Mouse (Mus musculus): Measurements from ENCODE around the gene Hbb-bh1.
"Not testable (repeated sequence)": the region's sequence is repeated elsewhere in the genome, so short reads cannot be mapped to it uniquely, and the experiment has no call there.

The Hbb-bh1 gene

GRCm38 (mm10) chr7:103843034-103843433 is at the start of gene Hbb-bh1:
Hbb-bh1 (minus strand) TSS chr7:103843164.
- no peak for DNase-seq (ENCODE audit: low read depth, low spot score)

GRCm38 (mm10) chr7:103886152-103886551 is 43.2 kb upstream of the Hbb-bh1 start, which contains the start of gene Olfr66:
Olfr66 (minus strand) TSS chr7:103886252.
- no peak for DNase-seq (ENCODE audit: low read depth, low spot score)

GRCm38 (mm10) chr7:103877093-103877492 is 34.1 kb upstream of the Hbb-bh1 start:
- no peak for DNase-seq (ENCODE audit: low read depth, low spot score)

- no peak for DNase-seq (ENCODE audit: low read depth, low spot score)
Observed at GRCm38 (mm10) chr7:103874451-103874850, 31.5 kb upstream of the Hbb-bh1 start.

GRCm38 (mm10) chr7:103873064-103873463 is 30.1 kb upstream of the Hbb-bh1 start:
- no peak for DNase-seq (ENCODE audit: low read depth, low spot score)

- no peak for DNase-seq (ENCODE audit: low read depth, low spot score)
Observed at GRCm38 (mm10) chr7:103870667-103871066, 27.7 kb upstream of the Hbb-bh1 start.

GRCm38 (mm10) chr7:103865716-103866115 is 22.8 kb upstream of the Hbb-bh1 start:
- DNase-seq (ENCODE audit: low read depth, low spot score): no peak

GRCm38 (mm10) chr7:103861531-103861930 is 18.6 kb upstream of the Hbb-bh1 start:
- DNase-seq (ENCODE audit: low read depth, low spot score): no peak

- peak; percentile 89 for DNase-seq (ENCODE audit: low read depth, low spot score)
Observed at GRCm38 (mm10) chr7:103860855-103861254, 17.9 kb upstream of the Hbb-bh1 start.

GRCm38 (mm10) chr7:103859076-103859475 is 16.1 kb upstream of the Hbb-bh1 start:
- DNase-seq (ENCODE audit: low read depth, low spot score): no peak

GRCm38 (mm10) chr7:103854669-103855068 is 11.7 kb upstream of the Hbb-bh1 start:
- DNase-seq (ENCODE audit: low read depth, low spot score): no peak

- DNase-seq (ENCODE audit: low read depth, low spot score): no peak
Observed at GRCm38 (mm10) chr7:103853090-103853489, 10.1 kb upstream of the Hbb-bh1 start, which contains the start of gene Hbb-y. Hbb-y (minus strand) TSS chr7:103853216.

- no peak for DNase-seq (ENCODE audit: low read depth, low spot score)
Observed at GRCm38 (mm10) chr7:103844525-103845325, 1.8 kb upstream of the Hbb-bh1 start.

- no peak for DNase-seq (ENCODE audit: low read depth, low spot score)
Observed at GRCm38 (mm10) chr7:103840268-103840667, 2.7 kb downstream of the Hbb-bh1 start, which contains the start of gene Hbb-bh2. Hbb-bh2 (minus strand) TSS chr7:103840520.

- DNase-seq (ENCODE audit: low read depth, low spot score): no peak
Observed at GRCm38 (mm10) chr7:103827808-103828207, 15.2 kb downstream of the Hbb-bh1 start, which contains the start of gene Hbb-bs. Hbb-bs (minus strand) TSS chr7:103828096.

GRCm38 (mm10) chr7:103827139-103827538 is 15.8 kb downstream of the Hbb-bh1 start:
- DNase-seq (ENCODE audit: low read depth, low spot score): not testable (repeated sequence)

GRCm38 (mm10) chr7:103826255-103826887 is 16.6 kb downstream of the Hbb-bh1 start:
- no peak for DNase-seq (ENCODE audit: low read depth, low spot score)

- DNase-seq (ENCODE audit: low read depth, low spot score): no peak
Observed at GRCm38 (mm10) chr7:103825536-103826254, 17.3 kb downstream of the Hbb-bh1 start.

GRCm38 (mm10) chr7:103824597-103824996 is 18.4 kb downstream of the Hbb-bh1 start:
- no peak for DNase-seq (ENCODE audit: low read depth, low spot score)

GRCm38 (mm10) chr7:103815085-103815484 is 27.9 kb downstream of the Hbb-bh1 start:
- not testable (repeated sequence) for DNase-seq (ENCODE audit: low read depth, low spot score)

- no peak for DNase-seq (ENCODE audit: low read depth, low spot score)
Observed at GRCm38 (mm10) chr7:103813766-103814165, 29.2 kb downstream of the Hbb-bh1 start, which contains the start of gene Hbb-bt. Hbb-bt (minus strand) TSS chr7:103813996.

- not testable (repeated sequence) for DNase-seq (ENCODE audit: low read depth, low spot score)
Observed at GRCm38 (mm10) chr7:103813152-103813551, 29.8 kb downstream of the Hbb-bh1 start.

All from ZHBTc4 (cell line).